Mouse (Mus musculus): ENCODE measurements around the gene Them5. TPM values are rescaled to one million over a fixed set of nuclear protein-coding genes. Genes with fewer than 3 reads are reported as not detected.

Them5 gene
- not detected for total RNA-seq (2021)
- long read RNA-seq, result 0 reads

DNA sequence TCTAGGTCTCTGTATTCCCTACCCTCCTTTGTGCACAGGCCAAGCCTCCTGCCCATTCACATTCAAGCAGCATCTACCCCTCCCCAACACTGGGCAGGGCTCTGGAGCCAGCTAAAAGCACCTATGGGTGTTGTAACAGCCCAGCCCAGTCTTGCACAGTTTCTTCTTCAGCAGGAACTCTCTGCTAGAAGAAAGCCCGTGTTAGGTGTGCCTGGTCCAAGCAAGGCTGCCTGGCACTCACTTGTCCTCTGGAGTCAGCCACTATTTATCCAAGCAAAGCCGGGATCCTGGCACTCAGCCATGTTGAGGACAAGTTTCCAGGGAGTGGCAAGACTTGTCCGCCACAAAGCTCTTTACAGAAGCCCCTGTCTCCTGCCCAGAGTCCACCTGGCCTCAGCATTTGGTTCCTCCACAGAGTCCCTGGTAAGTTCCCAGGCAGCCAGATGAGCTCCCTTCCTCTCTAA, at the start of gene Them5:
Gene Them5, plus strand, starts transcription at position 141 of the 464 bp plus-strand sequence.
- no peak for DNase-seq (ENCODE audit: low spot score in 2 of 2)

- no peak for DNase-seq (ENCODE audit: low spot score in 2 of 2)
Measured at GRCm38 (mm10) chr3:94305457-94305856, 36.4 kb upstream of the Them5 start.

DNA sequence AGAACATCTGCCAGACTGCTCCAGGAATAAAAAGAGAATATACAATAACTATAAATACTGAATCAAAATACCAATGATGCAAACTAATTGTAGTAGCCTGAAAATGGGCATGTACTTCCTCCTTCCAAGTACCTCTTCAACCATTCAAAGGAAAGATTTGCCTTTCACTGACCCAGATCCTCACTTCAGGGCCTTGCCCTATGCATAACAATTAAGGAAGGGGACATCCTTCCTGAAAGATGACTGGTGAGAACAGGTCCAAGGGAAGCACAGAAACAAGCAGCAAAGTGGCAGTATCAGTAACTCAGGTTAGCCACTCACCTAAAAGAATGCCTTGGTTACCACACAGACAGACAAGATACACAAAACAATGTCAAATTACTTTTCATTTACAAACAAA, 34.9 kb upstream of the Them5 start:
- DNase-seq (ENCODE audit: low spot score in 2 of 2), result no peak

DNA sequence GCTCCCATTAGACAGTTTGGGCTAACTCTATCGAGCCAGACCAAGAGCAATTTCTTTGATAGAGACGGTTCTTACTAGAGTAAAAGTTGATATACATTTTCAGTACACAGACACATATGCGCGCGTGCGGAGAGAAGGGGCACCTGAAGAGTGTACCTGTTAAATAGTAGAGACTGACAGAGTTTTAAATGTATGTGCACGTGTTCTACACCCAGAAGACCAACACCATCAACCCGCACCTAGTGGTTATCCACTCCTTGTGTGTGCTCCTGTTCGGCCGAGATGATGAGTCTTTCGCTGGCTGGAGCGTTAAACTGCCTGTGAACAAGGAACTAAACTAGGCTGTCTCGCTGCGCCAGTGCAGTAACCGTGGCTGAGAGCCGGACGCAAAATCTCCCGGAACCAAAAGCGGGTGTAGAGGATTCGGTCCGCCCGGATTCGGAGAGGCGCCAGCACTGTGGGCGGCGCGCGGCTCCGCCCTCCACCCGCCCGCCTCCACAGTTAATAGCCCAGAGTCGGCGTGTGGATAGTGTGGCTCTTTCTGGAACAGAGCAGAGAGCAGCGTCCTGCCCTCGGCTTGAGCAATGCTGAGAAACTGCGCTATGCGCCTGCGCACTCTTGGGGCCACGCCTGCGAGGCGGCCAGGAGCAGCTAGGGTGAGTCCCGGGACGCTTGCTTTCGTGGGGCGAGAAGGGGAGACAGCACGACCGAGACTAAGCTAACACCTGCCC, 32.1 kb upstream of the Them5 start, which contains the start of gene Them4:
Gene Them4, plus strand, starts transcription at position 457 of the 731 bp plus-strand sequence.
- DNase-seq (ENCODE audit: low spot score in 2 of 2), result peak; percentile 87 to 95

DNA sequence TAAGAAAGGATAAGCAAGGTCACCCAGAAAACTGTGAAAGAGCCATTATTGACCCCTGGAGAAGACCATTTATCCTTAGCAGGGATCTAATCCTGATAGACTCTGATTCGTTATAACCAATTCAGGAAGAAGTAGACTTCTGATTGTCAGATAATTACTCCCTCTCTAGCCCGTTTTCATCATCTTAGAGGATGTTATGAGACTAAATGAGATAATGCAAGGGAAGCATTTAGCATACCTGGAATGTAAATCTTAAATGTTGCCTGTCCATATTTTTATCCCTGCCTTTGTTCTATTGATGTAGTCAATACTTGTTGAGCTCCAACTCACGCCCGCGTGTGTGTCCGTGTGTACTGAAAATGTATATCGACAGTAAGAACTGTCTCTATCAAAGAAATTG, 31.4 kb upstream of the Them5 start:
- peak in 1 of 2 experiments; percentile 20 for DNase-seq (ENCODE audit: low spot score in 2 of 2)

DNA sequence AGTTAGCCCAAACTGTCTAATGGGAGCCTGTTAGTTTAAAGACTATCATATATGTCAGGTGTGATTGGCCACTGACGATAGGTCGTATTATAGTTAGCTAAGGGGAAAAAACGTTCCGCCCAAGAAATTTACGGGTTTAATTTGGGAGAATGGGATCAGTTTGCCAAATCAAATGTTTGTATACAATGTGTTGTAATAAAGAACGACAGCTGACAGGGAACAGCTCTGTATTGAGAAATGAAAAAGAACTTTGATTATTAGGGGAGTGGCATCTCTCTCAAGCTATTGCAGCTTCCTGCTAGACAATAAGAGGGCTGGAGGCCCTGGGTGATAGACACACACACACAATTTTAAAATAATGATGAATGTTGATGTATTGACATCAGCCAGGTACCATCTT, 31.0 kb upstream of the Them5 start:
- DNase-seq (ENCODE audit: low spot score in 2 of 2), result no peak

GRCm38 (mm10) chr3:94311376-94311775, 30.5 kb upstream of the Them5 start:
- no peak for DNase-seq (ENCODE audit: low spot score in 2 of 2)

GRCm38 (mm10) chr3:94328681-94329080, 13.2 kb upstream of the Them5 start:
- no peak for DNase-seq (ENCODE audit: low spot score in 2 of 2)

- no peak for DNase-seq (ENCODE audit: low spot score in 2 of 2)
Measured at GRCm38 (mm10) chr3:94334442-94334841, 7.5 kb upstream of the Them5 start.

DNA sequence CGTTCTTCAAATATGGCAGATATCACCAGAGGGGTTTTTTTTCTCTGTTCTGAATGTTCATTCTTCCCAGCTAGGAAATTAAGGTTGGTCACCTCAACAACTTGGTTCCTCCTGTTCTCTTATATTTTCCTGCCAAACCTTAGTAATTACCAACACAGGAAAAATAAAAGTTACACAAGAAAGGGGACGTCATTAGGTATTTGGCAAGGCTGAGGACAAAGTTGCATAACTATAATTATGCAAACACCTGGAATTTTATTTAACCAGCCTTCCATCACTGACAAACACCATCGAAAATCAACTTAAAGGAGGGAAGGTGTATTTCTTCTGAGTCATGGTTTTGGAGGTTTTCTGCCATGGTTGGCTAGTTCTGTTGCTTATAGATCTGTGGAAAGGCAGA, 3.4 kb upstream of the Them5 start:
- DNase-seq (ENCODE audit: low spot score in 2 of 2), result no peak

GRCm38 (mm10) chr3:94342552-94342951, 653 bp downstream of the Them5 start:
- no peak for DNase-seq (ENCODE audit: low spot score in 2 of 2)

- DNase-seq (ENCODE audit: low spot score in 2 of 2), result no peak
Measured at GRCm38 (mm10) chr3:94344182-94344581, 2.3 kb downstream of the Them5 start.

DNA sequence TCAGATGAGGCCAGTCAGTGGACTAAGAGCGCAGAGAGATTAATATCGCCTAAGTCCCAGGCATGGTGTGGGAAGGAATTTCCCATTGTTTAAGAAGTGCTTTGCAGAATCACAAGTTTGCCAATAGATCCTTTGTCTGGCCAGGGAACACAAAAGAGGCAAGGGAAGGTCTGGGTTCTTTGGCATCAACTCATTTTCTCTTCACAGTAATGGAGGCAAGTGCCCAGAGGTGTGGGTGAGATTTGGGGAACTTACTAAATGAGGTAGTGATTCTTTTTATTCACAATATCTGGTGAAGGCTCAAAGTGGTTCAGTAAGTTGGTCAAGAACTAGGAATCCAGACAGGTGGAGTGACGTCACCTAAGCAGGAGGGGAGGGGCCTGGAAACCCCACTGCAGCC, 3.0 kb downstream of the Them5 start:
- DNase-seq (ENCODE audit: low spot score in 2 of 2), result no peak

DNA sequence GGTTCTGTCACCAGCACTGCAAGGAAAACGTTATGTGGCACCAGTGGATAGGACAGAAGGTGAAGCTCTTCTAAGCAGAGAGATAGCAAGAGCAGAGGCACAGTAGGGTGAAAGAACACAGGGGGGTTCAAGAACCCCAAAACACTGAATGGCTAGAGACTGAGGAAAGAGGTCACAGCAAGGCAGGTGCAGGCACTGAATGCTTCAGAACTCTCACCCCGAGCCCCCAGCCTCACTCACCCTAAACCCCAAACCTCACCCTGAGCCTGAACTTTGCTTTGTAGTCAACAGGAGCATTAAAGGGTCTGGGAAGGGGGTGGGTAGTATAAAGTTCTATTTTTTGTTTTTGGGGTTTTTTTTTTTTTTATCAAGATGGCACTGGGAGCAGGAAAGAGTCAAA, 6.2 kb downstream of the Them5 start:
- DNase-seq (ENCODE audit: low spot score in 2 of 2), result no peak

- peak; percentile 34 to 71 for DNase-seq (ENCODE audit: low spot score in 2 of 2)
Measured at GRCm38 (mm10) chr3:94360812-94361211, 18.9 kb downstream of the Them5 start.

- DNase-seq (ENCODE audit: low spot score in 2 of 2), result no peak
Measured at GRCm38 (mm10) chr3:94362138-94362537, 20.2 kb downstream of the Them5 start, which contains the start of gene C2cd4d. C2cd4d (plus strand) TSS chr3:94362438.

DNA sequence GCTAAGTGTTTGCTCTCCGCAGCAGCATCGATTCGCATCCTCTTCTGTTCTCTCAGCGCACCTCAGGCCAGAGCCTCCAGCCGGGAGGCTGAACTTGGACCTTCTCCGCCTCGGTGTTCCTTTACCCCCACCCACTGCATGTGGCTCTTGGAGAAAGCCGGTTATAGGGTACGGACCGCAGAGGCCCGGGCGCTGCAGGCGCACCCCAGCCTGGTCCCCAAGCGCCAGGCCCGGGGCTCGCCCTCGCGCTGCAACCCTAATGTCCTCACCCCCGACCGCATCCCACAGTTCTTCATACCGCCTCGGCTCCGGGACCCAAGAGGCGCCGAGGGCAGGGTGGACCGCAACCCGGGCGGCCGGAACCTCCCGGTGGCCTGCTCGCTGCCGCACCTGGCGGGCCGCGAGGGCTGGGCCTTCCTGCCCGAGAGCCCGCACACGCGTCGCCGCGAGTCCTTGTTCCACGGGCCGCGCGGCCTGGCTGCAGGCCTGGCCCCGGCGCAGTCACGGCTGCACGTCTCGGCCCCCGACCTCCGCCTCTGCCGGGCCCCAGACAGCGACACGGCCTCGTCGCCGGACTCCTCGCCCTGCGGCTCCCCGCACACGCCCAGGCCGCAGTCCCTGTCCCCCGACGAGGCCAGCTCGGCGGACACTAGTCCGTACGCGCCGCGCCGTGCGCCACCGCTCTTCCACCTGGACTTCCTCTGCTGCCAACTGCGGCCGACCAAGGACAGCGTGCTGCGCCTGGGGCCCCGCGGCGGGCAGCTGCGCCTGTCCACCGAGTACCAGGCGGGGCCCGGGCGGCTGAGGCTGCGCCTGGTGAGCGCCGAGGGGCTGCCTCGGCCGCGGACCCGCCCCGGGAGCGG, 21.6 kb downstream of the Them5 start:
- peak in 1 of 2 experiments; percentile 27 for DNase-seq (ENCODE audit: low spot score in 2 of 2)

DNA sequence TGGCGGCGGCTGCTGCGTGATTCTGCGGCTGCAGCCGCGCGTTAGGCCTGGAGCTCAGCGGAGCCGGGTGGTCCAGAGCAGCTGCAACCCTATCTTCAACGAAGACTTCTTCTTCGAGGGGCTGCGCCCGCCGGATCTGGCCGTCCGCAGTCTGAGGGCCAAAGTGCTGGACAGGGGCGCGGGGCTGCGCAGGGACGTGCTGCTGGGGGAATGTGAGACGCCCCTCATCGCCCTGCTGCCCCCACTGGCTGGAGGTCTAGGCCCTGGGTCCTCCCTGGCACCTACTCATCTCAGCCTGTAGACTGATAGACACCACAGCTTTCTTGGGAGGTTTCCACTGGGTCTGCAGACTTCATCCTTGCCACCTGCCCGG, 22.2 kb downstream of the Them5 start:
- DNase-seq (ENCODE audit: low spot score in 2 of 2), result no peak

- DNase-seq (ENCODE audit: low spot score in 2 of 2), result peak; percentile 70 to 91
Measured at GRCm38 (mm10) chr3:94366761-94367160, 24.9 kb downstream of the Them5 start.

DNA sequence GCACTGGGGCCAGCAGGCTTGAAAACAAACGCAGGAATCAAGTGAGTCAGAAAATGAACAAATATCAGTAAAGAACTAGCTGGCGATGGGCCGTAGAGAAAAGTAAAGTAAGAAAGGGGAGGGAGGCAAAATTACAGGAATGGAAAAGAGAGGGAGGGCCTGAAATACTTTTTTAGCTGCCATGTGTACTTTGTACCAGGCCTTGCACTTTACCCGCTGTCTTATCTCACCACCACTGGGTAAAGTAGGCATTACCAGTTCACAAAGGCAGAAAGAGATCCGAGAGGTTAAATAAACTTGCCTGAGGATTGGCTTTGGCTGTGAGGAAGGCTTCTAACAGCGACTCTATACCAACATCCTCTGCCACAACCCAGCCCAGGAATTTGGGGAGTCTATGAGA, 25.6 kb downstream of the Them5 start:
- DNase-seq (ENCODE audit: low spot score in 2 of 2), result no peak

DNA sequence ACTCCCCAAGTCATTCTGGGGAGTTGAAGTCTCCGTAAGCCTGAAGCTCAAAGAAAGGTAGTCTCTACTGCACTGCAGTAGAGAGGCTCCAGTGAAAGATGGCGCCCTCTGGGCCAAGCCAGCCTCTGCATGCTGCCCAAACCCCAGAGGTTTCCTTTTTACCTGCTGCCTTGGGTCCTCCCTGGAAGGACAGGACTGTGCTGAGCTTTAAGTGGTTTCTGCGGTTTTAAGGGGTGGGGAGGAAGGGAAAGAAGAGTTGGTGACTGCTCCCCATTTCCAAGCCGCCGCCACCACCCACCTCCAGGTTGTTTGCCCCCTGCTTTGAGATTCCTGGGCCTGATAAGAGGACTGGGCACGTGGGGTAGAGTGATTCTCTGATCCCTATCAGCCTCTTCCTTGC, 26.7 kb downstream of the Them5 start:
- no peak for DNase-seq (ENCODE audit: low spot score in 2 of 2)

GRCm38 (mm10) chr3:94369709-94370108, 27.8 kb downstream of the Them5 start:
- DNase-seq (ENCODE audit: low spot score in 2 of 2), result no peak
